Mouse (Mus musculus) forebrain, postnatal 0 days (tissue): ENCODE measurements around the gene Lipf. TPM values are rescaled to one million over a fixed set of nuclear protein-coding genes. Genes with fewer than 3 reads are reported as not detected.

Experiments used
- ATAC-seq: fragments of 200-750 bp; cut with Nextera tagmentation; 2 replicates; pipeline ENCODE4 v1.8.0; 2017; ENCODE audit warnings: mild to moderate bottlenecking, moderate library complexity
- DNase-seq: peaks from one replicate; pipeline ENCODE4 v3.0.0-alpha.2; 2015
- H3K27ac ChIP-seq: fragments of 300-500 bp; sonication (generic); 2 replicates; pipeline ENCODE4 v1.5.1; 2014; ENCODE audit warnings: low read depth, mild to moderate bottlenecking, antibody characterized with exemption, low read length, moderate library complexity, mixed read lengths
- H3K27me3 ChIP-seq: fragments of 300-500 bp; sonication (generic); 2 replicates; pipeline ENCODE4 v1.6.1; 2014; ENCODE audit warnings: mild to moderate bottlenecking, low read length, mixed read lengths; ENCODE audit not compliant: insufficient read depth
- H3K36me3 ChIP-seq: fragments of 300-500 bp; sonication (generic); 2 replicates; pipeline ENCODE4 v1.6.1; 2014; ENCODE audit warnings: mild to moderate bottlenecking, moderate library complexity; ENCODE audit not compliant: insufficient read depth
- H3K4me1 ChIP-seq: fragments of 300-500 bp; sonication (generic); 2 replicates; pipeline ENCODE4 v1.6.1; 2014; ENCODE audit warnings: antibody characterized with exemption; ENCODE audit not compliant: insufficient read depth
- H3K4me2 ChIP-seq: fragments of 300-500 bp; sonication (generic); 2 replicates; pipeline ENCODE4 v1.6.1; 2014; ENCODE audit warnings: low read depth, mild to moderate bottlenecking, moderate library complexity
- H3K4me3 ChIP-seq: fragments of 300-500 bp; sonication (generic); 2 replicates; pipeline ENCODE4 v1.5.1; 2014; ENCODE audit warnings: low read depth, low read length, mixed read lengths
- H3K9ac ChIP-seq: fragments of 300-500 bp; sonication (generic); 2 replicates; pipeline ENCODE4 v1.6.1; 2014; ENCODE audit warnings: mild to moderate bottlenecking
- H3K9me3 ChIP-seq: fragments of 300-500 bp; sonication (generic); 2 replicates; pipeline ENCODE4 v1.6.1; 2016; ENCODE audit warnings: low read length
- CTCF ChIP-seq: sonication (generic); IDR thresholded peaks from 2 replicates; pipeline ENCODE4 v1.5.1; 2016; ENCODE audit warnings: antibody characterized with exemption, control low read depth, low read depth
- WGBS: fragments of 180-500 bp; shearing (Covaris S2); extraction: QIAGEN DNeasy Blood & Tissue Kit; methylation state at CpG from one replicate; pipeline ENCODE4 v1.1.7; 2014; 5-methylcytosine and 5-hydroxymethylcytosine counted together
- polyA plus RNA-seq: library from polyadenylated mRNA; unstranded; fragments of >200 nt; fragmentation: Nextera tagmentation; extraction: Ambion mirVana; gene quantifications from 2 replicates; pipeline ENCODE4 v1.2.1, GENCODE M21; 2015
- total RNA-seq: library from RNA; depleted of rRNA; stranded (reverse); fragments of >200 nt; gene quantifications from 2 replicates; pipeline ENCODE4 v1.2.3, GENCODE M21; 2014; rRNA removed

Lipf gene
- total RNA-seq (not detected in 2 replicates), polyA plus RNA-seq (not detected in 2 replicates)

GRCm38 (mm10) chr19:33960887-33961286 lies at the start of gene Lipf:
Lipf (plus strand) TSS chr19:33961187.
- DNase-seq (no peak), ATAC-seq (no peak)
- H3K4me3 ChIP-seq = no peak within 1 kb of the TSS
- H3K9ac ChIP-seq = no peak within 1 kb of the TSS
- H3K27me3 ChIP-seq = no peaks in the 10 kb centered on the region
- TF ChIP-seq CTCF = no peak
- no peak within 1 kb of the TSS for H3K4me2 ChIP-seq
- H3K4me1 ChIP-seq = no peaks in the 10 kb centered on the region
- no peak within 1 kb of the TSS for H3K27ac ChIP-seq
- no peaks in the 10 kb centered on the region for H3K9me3 ChIP-seq
- H3K36me3 ChIP-seq = no peaks in the 10 kb centered on the region

- no peak overlapping the region for H3K4me2 ChIP-seq
- H3K9me3 ChIP-seq = no peaks in the 10 kb centered on the region
- ATAC-seq (no peak), DNase-seq (no peak)
- H3K4me1 ChIP-seq = no peaks in the 10 kb centered on the region
- H3K4me3 ChIP-seq = no peak overlapping the region
- H3K27me3 ChIP-seq = no peaks in the 10 kb centered on the region
- no peak overlapping the region for H3K9ac ChIP-seq
- H3K36me3 ChIP-seq = no peaks in the 10 kb centered on the region
- no peak for TF ChIP-seq CTCF
- no peak overlapping the region for H3K27ac ChIP-seq
Measured at GRCm38 (mm10) chr19:33924099-33924498, 36.9 kb upstream of the Lipf start.

- Histone ChIP-seq H3K36me3 (no peaks in the 10 kb centered on the region), H3K4me3 (no peak overlapping the region), H3K9ac (no peak overlapping the region), H3K4me1 (no peaks in the 10 kb centered on the region), H3K27ac (no peak overlapping the region), H3K27me3 (no peaks in the 10 kb centered on the region), H3K9me3 (no peaks in the 10 kb centered on the region), H3K4me2 (no peak overlapping the region)
- TF ChIP-seq CTCF = peak; percentile 38; the same call in 1 of the 2 replicates
- DNase-seq = peak; percentile 3
- no peak for ATAC-seq
- WGBS = 49% methylated on average over 3 of the region's 3 CpGs
Measured at GRCm38 (mm10) chr19:33979007-33979406, 18.0 kb downstream of the Lipf start.

- Histone ChIP-seq H3K27ac (no peak overlapping the region), H3K4me3 (no peak overlapping the region), H3K4me2 (no peak overlapping the region), H3K27me3 (no peaks in the 10 kb centered on the region), H3K9me3 (no peaks in the 10 kb centered on the region), H3K4me1 (no peaks in the 10 kb centered on the region), H3K9ac (no peak overlapping the region), H3K36me3 (no peaks in the 10 kb centered on the region)
- WGBS = 89% methylated on average over 3 of the region's 3 CpGs
- DNase-seq = no peak
- no peak for ATAC-seq
- no peak for TF ChIP-seq CTCF
Measured at GRCm38 (mm10) chr19:33983043-33983442, 22.1 kb downstream of the Lipf start.

DNA sequence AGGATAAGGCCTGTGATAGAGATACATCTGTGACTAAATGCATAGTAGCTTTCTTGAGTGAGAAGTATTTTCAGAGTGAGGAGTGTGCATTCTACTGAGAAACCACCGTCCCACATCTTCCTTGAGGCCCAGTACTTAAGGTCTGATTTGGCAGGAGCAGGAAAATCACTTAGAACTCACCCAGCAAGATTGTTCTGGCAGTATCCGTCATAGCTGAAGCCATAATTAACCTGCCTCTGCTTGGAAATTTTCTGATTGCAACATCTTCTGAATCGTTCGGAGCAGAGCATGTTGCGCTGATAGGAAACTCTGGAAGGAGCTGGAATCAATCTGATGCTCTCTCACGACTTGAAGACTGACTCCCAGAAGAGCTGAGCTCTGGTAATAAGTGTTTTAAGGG lies 47.0 kb downstream of the Lipf start, which contains the start of gene Lipk:
Gene Lipk, plus strand, starts transcription at position 289 of the 400 bp plus-strand sequence.
- no peaks in the 10 kb centered on the region for H3K36me3 ChIP-seq
- 88% methylated on average over 6 of the region's 6 CpGs for WGBS
- H3K4me1 ChIP-seq = no peaks in the 10 kb centered on the region
- no peak within 1 kb of the TSS for H3K27ac ChIP-seq
- H3K4me3 ChIP-seq = no peak within 1 kb of the TSS
- DNase-seq = no peak
- no peak within 1 kb of the TSS for H3K4me2 ChIP-seq
- H3K9me3 ChIP-seq = no peaks in the 10 kb centered on the region
- no peak for ATAC-seq
- TF ChIP-seq CTCF = no peak
- H3K9ac ChIP-seq = no peak within 1 kb of the TSS
- no peaks in the 10 kb centered on the region for H3K27me3 ChIP-seq

DNA sequence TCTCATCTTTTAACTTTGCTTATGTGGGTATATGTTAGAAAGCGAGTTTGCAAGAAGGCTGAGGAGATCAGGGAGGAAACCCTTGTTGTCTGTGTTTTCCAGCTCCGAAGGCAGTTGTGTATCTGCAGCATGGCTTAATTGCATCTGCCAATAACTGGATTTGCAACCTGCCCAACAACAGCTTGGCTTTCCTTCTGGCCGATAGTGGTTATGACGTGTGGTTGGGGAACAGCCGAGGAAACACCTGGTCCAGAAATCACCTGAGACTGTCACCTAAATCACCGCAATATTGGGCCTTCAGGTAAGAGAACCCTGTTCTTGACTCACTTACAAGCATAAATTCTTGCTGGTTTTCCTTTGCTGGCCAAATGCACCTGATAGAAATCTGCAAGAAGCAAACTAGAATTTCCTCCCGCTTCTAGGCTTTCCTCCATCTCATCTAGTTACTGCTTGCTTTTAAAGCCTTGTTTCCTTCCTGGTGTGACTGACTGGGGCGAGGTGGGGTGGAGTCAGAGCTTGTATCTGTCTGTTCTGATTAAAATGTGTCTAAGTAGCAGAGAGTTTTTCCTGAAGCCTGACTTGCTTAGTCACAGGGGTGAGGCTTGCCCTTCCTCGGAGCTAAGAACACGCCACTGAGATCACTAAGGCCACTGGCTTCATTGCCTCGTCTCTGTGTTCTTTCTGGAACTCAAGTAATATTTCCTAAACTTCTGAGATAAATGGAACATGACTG lies 60.6 kb downstream of the Lipf start:
- H3K9me3 ChIP-seq = no peaks in the 10 kb centered on the region
- ATAC-seq = no peak
- H3K9ac ChIP-seq = no peak overlapping the region
- H3K27me3 ChIP-seq = no peaks in the 10 kb centered on the region
- no peak for DNase-seq
- no peaks in the 10 kb centered on the region for H3K4me1 ChIP-seq
- no peak overlapping the region for H3K27ac ChIP-seq
- no peaks in the 10 kb centered on the region for H3K36me3 ChIP-seq
- no peak for TF ChIP-seq CTCF
- WGBS = 92% methylated on average over 11 of the region's 11 CpGs
- no peak overlapping the region for H3K4me3 ChIP-seq
- H3K4me2 ChIP-seq = no peak overlapping the region

- no peak overlapping the region for H3K4me2 ChIP-seq
- no peaks in the 10 kb centered on the region for H3K9me3 ChIP-seq
- no peaks in the 10 kb centered on the region for H3K27me3 ChIP-seq
- H3K27ac ChIP-seq = no peak overlapping the region
- no peak overlapping the region for H3K9ac ChIP-seq
- TF ChIP-seq CTCF = peak; percentile 60
- DNase-seq = peak; percentile 15
- 42% methylated on average over 3 of the region's 3 CpGs for WGBS
- no peak for ATAC-seq
- no peaks in the 10 kb centered on the region for H3K4me1 ChIP-seq
- H3K4me3 ChIP-seq = no peak overlapping the region
- no peaks in the 10 kb centered on the region for H3K36me3 ChIP-seq
Measured at GRCm38 (mm10) chr19:34022759-34023158, 61.8 kb downstream of the Lipf start.

Other genes starting within 250 kb of the Lipf start
- 0.38 and 2.0 TPM in 2 replicates for gene Lipo2, start 209.8 kb upstream of the Lipf start, total RNA-seq
- 0.43 and 1.2 TPM in 2 replicates for gene Lipo2, start 209.8 kb upstream of the Lipf start, polyA plus RNA-seq
- 9.5 and 15.8 TPM in 2 replicates for gene Lipo3, start 199.2 kb upstream of the Lipf start, total RNA-seq
- 10.8 and 13.6 TPM in 2 replicates for gene Lipo3, start 199.2 kb upstream of the Lipf start, polyA plus RNA-seq
- gene Lipo1, start 173.7 kb upstream of the Lipf start, total RNA-seq = not detected in 2 replicates
- not detected in 2 replicates for gene Lipo1, start 173.7 kb upstream of the Lipf start, polyA plus RNA-seq
- not detected in 2 replicates for gene Lipk, start 47.1 kb downstream of the Lipf start, total RNA-seq
- not detected in 2 replicates for gene Lipk, start 47.1 kb downstream of the Lipf start, polyA plus RNA-seq
- not detected in 2 replicates for gene Lipn, start 106.2 kb downstream of the Lipf start, total RNA-seq
- gene Lipn, start 106.2 kb downstream of the Lipf start, polyA plus RNA-seq = not detected in 2 replicates
- gene Lipm, start 139.7 kb downstream of the Lipf start, total RNA-seq = not detected in 2 replicates
- gene Lipm, start 139.7 kb downstream of the Lipf start, polyA plus RNA-seq = not detected in 2 replicates
- not detected in 2 replicates for gene Ankrd22, start 204.9 kb downstream of the Lipf start, total RNA-seq
- gene Ankrd22, start 204.9 kb downstream of the Lipf start, polyA plus RNA-seq = not detected in 2 replicates
- 22.8 and 23.6 TPM in 2 replicates for gene Stambpl1, start 231.0 kb downstream of the Lipf start, total RNA-seq
- gene Stambpl1, start 231.0 kb downstream of the Lipf start, polyA plus RNA-seq = 11.0 and 17.7 TPM in 2 replicates